Mouse (Mus musculus) regulatory T cell (primary cell): ENCODE data around the gene Ranbp3.

Experiments used
- in situ Hi-C: fragments of 300-600 bp; cut with MboI, MseI; formaldehyde crosslinking; loops from one replicate; pipeline ENCODE4 v1.15.1; 2025; ENCODE audit warnings: high pct_unique_total_duplicates

Gene Ranbp3

DNA sequence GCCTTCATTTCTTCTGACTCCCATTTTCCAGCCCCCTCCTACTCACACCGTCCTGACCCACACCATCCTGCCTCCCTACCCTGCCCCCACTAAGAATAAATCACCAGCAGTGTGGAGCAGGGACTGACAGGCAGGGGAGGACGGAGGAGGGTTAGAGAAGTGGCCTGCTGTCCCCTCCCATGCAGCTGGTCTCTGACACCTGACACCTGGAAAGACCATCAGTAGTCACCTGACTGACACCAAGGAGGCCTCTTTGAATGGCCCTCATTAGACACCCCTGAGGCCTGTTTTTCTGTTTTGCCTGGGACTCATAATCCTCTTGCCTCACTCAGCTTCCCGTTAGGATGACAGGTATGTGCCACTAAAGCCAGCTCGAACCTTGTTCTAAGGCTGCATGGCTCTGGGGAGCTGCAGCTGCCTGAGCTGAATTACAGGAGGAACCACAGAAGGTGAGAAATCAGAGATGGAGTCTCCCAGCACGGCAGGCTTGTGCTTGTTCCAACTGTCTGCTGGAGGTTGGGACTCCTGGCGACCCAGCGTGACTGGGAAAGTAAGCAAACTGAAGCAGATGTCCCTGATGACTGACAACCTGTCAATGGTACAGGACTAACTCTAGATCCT, 54.0 kb downstream of the Ranbp3 start:
- in situ Hi-C loops, result no loop called here

DNA sequence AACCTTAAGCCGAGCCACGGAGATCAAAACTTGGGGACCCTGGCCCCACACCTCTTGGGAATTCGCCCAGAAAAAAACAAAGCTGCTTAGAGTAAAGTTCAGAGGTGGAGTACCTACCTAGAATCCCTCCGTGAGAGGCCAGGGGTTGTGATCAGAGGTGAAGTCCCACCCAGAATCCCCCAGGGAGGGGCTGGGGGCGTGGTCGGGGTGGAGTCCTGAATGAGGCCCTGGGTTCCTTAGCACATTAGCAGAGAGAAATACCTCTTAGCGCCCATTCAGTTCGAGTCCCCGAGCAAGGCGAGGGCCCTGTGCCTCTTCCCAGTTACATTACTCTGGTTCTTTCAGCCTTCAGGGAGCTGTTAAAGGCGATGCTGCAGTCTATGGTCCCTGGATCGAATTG, 54.6 kb downstream of the Ranbp3 start:
- in situ Hi-C loops, result no loop called here

DNA sequence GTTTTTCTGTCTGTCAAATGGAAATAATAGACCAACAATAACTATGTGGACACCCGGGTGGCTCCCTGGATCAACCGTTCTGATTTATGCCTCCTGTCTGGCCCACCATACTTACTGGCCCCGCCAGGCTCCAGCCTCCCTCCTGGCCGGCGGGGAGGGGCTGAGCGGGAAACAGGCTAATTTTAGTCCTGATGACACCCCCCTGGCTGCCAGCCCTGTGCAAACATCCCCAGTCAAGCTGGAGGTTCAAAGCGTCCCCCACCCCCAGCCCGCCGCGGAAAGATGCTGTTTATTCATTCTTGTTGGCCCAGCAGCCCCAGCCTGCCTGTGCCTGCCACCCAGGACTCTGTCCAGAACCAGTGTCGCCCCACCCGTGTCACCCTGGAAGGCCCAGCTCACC, 55.0 kb downstream of the Ranbp3 start:
- in situ Hi-C loops, result no loop called here

DNA sequence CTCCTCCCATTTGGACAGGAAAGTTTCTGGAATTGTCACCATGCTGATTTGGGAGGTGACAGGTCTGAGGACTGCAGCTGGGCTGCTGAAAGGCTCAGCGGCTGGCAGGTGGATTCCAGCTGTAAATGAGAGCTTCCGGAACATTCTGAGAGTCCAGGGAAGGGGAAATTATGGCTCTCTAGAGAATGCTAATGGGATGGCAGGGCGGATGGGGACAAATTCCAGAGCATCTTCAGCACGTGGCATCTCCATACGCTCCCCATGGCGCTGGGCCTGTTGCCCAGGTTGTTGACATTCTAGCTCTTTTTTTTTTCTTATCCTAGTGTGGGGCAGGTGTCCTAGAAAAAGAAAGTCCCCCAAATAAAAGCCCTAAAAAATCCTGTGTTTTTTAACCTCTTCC, 56.1 kb downstream of the Ranbp3 start:
- in situ Hi-C loops, result no loop called here

DNA sequence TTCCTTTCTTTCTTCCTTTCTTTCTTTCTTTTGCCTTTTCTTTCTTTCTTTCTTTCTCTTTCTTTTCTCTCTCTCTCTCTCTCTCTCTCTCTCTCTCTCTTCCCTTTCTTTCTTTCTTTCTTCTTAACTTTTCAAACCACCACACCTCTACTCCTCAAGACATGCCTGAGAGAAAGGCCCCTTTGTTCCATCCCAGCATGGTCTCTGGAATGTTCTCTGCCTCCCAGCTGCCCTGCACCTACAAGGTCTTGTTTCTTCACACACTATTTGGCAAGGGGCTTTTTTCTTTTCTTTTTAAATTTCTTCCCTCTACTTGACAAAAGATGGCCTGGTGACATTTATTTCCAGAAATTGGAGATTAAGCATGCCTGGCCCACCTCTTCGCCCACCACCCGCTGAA, 56.6 kb downstream of the Ranbp3 start:
- in situ Hi-C loops, result no loop called here

DNA sequence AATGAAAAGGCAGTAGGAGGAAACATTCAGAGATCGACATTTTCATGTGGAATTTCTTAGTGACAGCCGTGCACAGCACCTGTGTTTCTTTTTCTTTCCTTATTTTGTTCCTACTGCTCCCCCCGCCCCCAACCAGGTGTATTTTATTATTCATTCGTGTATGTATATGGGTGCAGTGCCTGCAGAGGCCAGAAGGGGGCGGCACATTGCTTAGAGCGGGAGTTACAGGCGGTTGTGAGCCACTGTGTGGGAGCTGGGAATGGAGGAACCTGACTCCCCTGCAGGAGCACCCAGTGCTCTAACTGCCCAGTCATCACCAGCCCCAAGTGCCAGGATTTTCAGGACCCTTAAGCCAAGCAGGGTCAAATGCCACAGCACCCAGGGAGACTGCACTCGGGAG, 63.4 kb downstream of the Ranbp3 start:
- in situ Hi-C loops, result loop anchor here (5.0 kb wide), 1 partner anchor 101 kb away; no protein-coding TSS in a partner anchor

DNA sequence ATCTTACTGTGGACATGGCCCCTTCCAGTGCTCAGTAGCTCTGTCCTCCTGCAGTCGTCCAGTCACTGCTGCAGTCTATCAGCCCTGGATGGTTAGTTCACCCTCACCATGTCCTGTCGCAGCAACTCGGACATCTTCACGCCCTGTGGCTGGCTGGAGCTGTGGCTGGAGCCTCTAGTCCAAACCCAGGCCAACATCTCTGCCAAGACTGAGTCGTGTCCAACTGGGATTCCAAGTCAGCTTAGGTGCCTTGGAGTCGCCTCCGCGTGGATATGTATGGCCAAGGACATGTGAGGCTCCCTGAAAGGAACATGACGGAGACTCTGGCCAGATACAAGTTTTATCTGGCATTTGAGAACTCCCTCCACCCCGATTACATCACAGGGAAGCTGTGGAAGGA, 65.1 kb downstream of the Ranbp3 start:
- in situ Hi-C loops, result loop anchor here (5.0 kb wide), 1 partner anchor 99 kb away; no protein-coding TSS in a partner anchor

DNA sequence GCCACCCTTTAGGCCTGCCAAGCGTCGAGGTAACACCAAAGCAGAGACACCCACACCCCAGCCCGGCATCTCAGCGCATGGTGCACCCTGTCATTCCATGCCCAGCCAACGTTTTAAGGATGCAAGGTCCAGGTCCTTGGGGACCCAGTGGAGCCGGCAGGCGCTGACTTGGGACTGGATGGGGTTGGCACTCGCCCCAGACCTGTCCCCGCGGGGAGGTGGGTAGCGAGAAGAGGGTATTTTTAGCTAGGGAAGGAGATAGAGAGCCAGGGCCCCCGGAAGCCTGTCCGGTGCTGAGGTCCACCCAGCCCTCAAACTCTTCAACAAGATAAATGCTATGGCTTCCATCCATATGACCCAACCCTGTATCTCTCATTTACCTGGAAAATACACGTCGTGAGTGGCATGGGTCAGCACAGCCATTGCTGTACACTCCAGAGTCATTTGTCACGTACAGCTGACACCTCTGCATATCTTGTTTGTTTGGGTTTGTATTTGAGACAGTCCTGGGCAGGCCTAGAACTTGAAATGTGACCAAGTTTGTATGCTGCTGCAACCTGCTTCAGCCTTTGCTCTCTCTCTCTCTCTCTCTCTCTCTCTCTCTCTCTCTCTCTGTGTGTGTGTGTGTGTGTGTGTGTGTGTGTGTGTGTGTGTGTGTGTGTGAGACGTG, 67.2 kb downstream of the Ranbp3 start:
- in situ Hi-C loops, result no loop called here

DNA sequence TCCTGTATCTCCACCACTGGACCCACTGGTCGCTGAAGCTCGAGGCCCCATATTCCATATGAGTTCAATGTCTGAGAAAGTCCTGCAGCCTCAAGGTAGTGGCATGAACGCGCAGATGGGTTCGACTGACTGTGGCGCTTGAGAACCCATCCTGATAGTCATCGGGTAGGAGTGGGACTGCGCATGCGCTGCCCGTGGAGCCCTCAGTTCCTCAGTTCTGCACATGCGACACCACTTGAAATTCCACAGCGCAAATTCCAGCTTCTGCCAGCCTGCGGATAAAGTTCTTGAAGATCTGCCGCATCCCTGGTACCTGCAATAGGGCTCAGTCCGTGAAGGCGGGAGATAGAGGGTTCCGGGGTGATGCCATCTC, 67.7 kb downstream of the Ranbp3 start:
- in situ Hi-C loops, result no loop called here

DNA sequence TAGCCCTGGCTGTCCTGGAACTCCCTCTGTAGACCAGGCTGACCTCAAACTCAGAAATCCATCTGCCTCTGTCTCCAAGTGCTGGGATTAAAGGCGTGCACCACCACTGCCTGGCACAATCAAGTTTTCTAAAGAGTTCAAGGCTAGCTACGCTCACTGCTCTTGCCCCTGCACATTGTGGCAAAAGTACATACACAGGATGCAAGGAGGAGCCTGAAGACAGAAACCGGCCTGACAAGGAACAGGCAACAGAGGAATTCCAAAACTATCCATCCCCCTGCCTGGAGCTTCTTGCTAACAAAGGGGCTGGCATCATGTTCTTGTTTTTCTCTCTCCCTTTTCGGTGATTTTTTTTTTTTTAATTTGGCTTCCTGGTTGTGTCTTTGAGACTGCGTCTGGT, 71.1 kb downstream of the Ranbp3 start:
- in situ Hi-C loops, result no loop called here

DNA sequence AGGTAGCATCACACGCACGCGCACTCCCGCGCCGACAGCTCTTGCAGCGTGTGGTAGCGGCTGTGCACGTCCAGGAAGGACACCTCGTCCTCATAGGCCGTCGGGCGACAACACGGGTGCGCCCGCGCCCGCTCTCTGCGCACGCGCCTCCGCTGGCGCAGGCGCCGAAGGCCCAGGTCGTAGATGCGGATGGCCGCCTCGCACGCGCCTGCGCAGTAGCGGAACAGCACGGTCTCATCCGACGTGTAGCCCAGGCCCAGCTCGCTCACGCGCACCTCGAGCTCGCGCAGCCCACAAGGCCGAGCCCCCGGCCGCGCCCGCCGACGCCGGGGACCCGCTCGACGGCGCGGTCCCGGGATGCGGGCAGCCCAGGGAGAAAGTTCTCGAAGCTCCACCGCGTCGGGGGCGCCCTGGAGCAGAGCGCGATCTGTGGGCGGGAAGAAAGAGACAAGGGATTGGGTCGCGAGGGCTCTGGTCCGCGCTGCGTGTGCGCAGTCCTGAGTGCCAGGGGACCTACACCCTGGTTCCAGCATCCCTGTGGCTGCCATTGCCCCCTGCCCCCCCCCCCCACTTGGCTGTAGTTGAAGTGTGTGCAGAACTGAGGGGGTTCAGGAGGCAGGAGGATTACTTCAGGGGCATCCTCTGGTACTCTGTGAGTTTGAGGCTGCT, 78.4 kb downstream of the Ranbp3 start:
- in situ Hi-C loops, result no loop called here

DNA sequence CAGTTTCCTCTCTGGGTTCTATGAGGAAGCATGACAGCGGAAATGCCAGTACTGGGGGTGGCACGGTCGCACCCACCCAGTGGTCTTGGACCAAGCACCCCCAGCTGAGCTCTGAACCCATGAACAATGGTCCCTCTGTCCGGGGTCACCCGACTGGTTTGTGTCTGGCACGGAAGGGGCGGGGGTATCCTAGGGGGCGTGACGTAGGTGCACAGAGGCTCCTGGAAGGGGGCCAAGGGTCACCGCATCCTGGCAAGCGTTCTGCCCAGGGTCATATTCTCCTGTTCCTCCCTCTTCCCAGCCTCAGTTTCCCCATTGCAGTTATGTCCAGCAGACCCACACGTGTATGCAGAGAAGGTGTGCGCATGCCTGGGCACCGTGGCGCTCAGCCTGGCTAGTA, 80.4 kb downstream of the Ranbp3 start:
- in situ Hi-C loops, result no loop called here

DNA sequence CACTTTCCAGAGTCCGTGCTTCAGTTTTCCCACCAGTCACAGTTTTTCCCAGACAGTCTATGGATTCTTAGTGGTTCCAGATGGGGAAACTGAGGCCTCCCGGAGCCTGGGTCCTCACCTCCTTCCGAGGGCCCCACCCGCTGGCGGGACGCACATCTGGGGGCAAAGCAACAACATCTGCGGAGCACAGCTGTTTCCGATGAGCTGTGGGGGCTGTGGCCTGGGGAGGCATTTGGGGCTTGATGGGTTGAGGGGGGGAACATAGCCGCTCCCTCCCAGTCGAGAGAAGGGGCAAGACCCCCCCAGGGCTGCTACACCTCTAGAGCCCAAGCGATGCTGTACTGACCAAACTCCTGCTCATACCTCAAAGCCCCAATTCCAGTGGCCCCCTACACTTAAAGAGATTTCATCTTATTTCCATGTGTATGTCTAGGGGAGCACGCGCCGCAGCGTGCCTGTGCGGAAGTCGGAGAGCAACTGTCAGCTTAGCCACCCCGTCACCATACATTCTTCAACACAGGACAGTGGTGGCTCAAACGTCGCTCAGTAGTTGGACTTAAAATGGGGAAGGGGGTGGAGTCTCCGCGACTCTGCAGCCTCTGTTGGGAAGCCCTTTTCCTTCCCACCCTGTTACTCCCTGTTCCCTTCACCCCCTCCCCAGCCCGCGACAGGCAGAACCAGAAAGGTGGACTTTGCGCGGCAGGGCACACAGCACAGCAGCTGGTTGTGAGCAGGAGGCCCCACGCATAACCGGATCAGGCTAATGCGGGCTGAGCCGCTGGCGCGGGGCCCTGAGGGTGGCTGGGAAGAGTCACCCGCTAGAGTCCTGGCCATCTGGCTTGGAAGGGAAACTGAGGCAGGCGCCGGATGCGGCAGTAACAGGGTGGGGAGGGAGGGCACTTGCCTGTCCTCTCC, 81.4 kb downstream of the Ranbp3 start:
- in situ Hi-C loops, result no loop called here

DNA sequence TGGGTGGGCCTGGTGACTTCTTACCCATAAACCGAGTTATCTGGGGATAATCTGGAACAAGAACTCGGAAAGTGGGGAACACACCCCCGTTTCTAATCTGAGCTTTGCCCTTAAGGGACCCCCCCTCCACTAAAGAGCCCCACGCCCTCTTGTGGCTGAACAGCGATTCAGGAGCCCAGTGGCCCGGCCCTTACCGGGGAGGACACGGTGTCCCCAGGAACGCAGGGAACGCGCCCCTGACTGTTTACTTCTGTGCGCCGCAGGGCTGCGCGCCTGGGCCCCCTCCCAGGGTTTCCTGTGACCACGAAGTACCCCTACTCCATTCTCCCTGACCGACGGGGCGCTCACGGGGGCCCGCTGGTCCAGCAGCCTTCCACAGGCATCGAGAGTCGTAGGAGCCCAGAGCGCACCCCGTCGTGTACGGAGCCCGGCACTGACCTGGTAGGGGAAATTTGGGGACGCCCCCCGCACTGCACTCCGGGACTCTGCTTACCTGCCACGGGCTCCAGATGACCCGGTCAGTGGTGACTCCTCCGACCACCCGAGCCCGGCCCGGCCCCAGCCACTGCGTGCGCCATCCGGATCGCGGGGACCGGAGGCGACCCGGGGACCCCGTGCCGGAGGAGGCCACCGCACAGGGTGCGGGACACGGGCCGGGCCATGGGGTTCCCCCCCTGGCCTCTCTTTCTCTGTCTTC, 83.8 kb downstream of the Ranbp3 start:
- in situ Hi-C loops, result no loop called here

DNA sequence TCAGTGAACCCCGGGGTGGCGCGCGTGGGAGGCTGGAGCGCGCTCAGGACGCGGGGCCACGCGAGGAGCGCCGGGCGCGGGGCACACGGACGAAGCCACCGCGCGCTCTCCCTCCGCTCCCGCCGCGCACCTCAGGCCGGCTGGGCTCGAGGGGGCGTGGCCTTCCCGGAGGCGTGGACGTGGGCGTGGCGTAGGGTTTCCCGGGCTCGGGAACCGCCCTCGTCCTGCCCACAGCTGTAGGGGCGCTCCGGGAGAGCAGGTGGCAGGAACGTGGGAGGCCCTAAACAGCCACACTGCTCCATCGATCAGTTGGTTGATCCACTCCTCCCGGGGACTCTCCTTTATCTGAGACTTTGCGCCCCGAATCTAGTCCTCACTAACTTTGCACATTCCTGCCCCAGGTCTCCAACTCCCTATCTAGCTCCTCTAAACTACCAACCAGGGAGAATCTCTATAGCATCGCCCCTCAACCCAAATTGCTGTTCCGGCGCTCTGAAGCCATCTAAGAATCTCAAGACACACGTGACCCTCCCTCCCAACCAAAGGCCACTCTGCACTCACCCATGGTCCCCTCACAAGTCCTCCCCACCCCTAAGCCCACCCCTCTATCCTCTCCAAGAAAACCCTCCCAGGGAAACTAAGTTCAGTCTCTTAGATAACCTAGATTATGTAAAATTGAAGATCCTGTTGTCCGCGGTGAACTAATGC, 84.5 kb downstream of the Ranbp3 start, which contains the start of gene Nrtn:
Gene Nrtn (minus strand): TSS at position 115 of the 708 bp plus-strand sequence.
- in situ Hi-C loops, result no loop called here

DNA sequence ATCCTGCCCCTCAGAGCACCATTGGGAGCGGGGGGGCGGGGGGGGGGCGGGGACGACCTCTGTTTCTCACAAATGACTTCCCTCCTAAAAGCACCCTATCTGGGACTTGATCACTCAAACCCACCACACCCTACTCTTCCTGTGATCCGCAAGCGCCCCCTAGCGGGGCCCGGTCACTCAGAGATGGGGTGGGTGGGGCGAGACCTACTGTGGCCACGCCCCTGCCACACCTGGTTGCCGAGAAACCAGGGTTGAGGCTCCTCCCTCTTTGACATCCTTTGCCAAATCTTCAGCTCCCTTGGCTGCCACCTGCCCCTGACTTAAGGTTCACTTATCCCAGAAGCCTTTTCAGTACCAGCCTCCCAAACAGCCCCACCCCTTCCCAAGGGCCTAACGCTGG, 85.0 kb downstream of the Ranbp3 start:
- in situ Hi-C loops, result no loop called here

DNA sequence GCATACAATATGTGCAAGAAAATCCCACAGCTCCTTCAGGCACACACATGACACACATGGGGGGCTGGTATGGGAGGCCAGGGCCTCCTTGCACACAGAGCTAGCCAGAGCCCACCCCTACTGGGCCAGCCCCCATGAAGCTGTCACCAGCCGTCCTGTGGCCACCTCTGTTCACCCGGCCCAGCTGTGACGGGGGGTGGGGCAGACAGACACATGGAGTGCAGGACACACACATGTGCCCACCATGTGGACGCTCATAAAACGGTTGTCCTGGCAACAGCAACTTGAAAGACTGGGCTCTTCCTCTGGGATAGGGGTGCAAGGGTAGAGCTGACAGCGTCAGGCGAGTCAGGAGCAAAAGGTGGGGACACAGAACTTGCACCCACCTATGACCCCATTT, 86.2 kb downstream of the Ranbp3 start:
- in situ Hi-C loops, result no loop called here

DNA sequence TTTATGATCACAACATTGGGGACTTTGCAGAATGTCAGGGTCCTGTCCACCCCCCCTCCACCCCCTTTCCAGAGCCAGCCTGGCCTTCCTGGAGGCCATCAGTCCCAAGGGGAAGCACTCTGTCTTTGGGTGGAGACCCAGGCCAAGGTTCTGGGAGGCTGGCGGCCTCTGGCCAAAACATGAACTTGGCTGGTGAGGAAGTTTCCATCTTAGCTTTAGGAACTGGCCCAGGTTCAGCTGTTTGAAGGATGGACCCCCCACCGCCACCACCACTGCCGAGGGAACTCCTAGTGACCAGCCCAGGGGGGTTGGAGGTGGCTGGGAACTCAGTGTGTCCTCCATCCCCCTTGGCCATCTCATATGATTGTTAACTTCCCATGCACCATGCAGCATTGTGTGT, 88.0 kb downstream of the Ranbp3 start:
- in situ Hi-C loops, result no loop called here
